Mouse (Mus musculus) liver, embryonic 18 days (tissue): ENCODE data around the gene Sstr4. TPM values are rescaled to one million over a fixed set of nuclear protein-coding genes. Genes with fewer than 3 reads are reported as not detected.

Experiments used
- polyA plus RNA-seq: library from polyadenylated mRNA; depleted of rRNA; stranded (reverse); fragments of >200 nt; gene quantifications from 2 replicates; pipeline ENCODE4 v1.2.3, GENCODE M21; 2012; rRNA removed

Sstr4 gene
- 0.02 TPM in 2 replicates for polyA plus RNA-seq

GRCm38 (mm10) chr2:148395131-148396051 is at the start of gene Sstr4:
Gene Sstr4 (plus strand): TSS chr2:148395344.

GRCm38 (mm10) chr2:148407870-148408760 is 13.0 kb downstream of the Sstr4 start, which contains the start of gene Thbd:
Gene Thbd (minus strand): TSS chr2:148408188.

GRCm38 (mm10) chr2:148443249-148443958 is 48.3 kb downstream of the Sstr4 start, which contains the start of gene Cd93:
Gene Cd93 (minus strand): TSS chr2:148443563.

Other genes starting within 250 kb of the Sstr4 start
- gene Thbd, start 12.8 kb downstream of the Sstr4 start, polyA plus RNA-seq: 1.9 and 2.6 TPM in 2 replicates
- gene Cd93, start 48.2 kb downstream of the Sstr4 start, polyA plus RNA-seq: 3.5 and 3.8 TPM in 2 replicates